Mouse (Mus musculus): ENCODE measurements around the gene Tm9sf2.

- TF ChIP-seq CTCF (IDR thresholded peaks at IDR 0.05; ENCODE audit: control insufficient read depth, insufficient read depth, insufficient replicate concordance, low read depth, low read length) = no peak
- TF ChIP-seq POLR2A (IDR thresholded peaks at IDR 0.05; ENCODE audit: control insufficient read depth, low read depth, low read length) = no peak
Observed at GRCm38 (mm10) chr14:122068801-122069695, 37.8 kb upstream of the Tm9sf2 start.

Data from testis, adult 2 months (tissue).